Mouse (Mus musculus) bone marrow, adult 2 months (tissue): ENCODE measurements around the gene Spink8.

Source experiments
- CTCF ChIP-seq: fragments of 200-500 bp; IDR thresholded peaks from 2 replicates; pipeline ENCODE4 v1.5.1; 2011; ENCODE audit warnings: low read length, control low read depth; ENCODE audit not compliant: control insufficient read depth, insufficient read depth
- POLR2A ChIP-seq: fragments of 200-500 bp; IDR thresholded peaks from 2 replicates; pipeline ENCODE4 v1.6.1; 2011; ENCODE audit warnings: low read depth, mild to moderate bottlenecking, control low read depth, low read length, borderline replicate concordance; ENCODE audit not compliant: control insufficient read depth

- TF ChIP-seq CTCF (no peak), POLR2A (no peak)
Measured at GRCm38 (mm10) chr9:109854341-109854740, 42.3 kb downstream of the Spink8 start.
